Comparison of ENCODE assay signal across 8 mouse cellular contexts in genomic region chr10:77517066-77517620, GRCm38 (mm10). TPM values are rescaled to one million over a fixed set of nuclear protein-coding genes. Genes with fewer than 3 reads are reported as not detected.
DNase-seq lines count a peak whose midpoint lies in the region; ATAC-seq and TF ChIP-seq lines count a peak whose summit lies in the region.

No protein-coding gene starts in this region.

- peak; percentile 86 for DNase-seq in CD4-positive helper T cell, adult 2 months (ENCODE audit: low read depth, low spot score)
- peak; percentile 73 for DNase-seq in R1 (ENCODE audit: low read depth, low spot score)
- peak; percentile 57 for DNase-seq in heart, adult 8-10 months (ENCODE audit: low spot score)
- peak; percentile 91 for DNase-seq in kidney, postnatal 0 days (ENCODE audit: low spot score)
- peak; percentile 76 for DNase-seq in lung, postnatal 14 days
- peak; percentile 64 to 73 for DNase-seq in right cerebral cortex, postnatal 10 days (ENCODE audit: low spot score in 2 of 2)
- no peak for DNase-seq in frontal cortex, postnatal 25 days (ENCODE audit: low spot score in 2 of 2)

- 0 out of 2 replicates have a peak, but pooled peaks cover 5% of the 10 kb centered on the region for H3K36me3 ChIP-seq in kidney, postnatal 0 days (ENCODE audit: insufficient read depth, low read length)

- TF ChIP-seq CTCF in kidney, postnatal 0 days (IDR thresholded peaks at IDR 0.05; ENCODE audit: low read depth), result peak; percentile 89

- WGBS in kidney, postnatal 0 days, result 17% methylated on average over 20 of the region's 20 CpGs

- H3K4me2 ChIP-seq in kidney, postnatal 0 days (ENCODE audit: low read length), result peak overlapping the region; percentile 86

- H3K4me3 ChIP-seq in kidney, postnatal 0 days (replicated peaks; ENCODE audit: low read depth, low read length), result no peak overlapping the region

- H3K4me1 ChIP-seq in kidney, postnatal 0 days (replicated peaks; ENCODE audit: insufficient read depth, low read length), result peaks cover 9% of the 10 kb centered on the region; the same call in 1 of the 2 replicates

- H3K9me3 ChIP-seq in kidney, postnatal 0 days (replicated peaks; ENCODE audit: low read length), result no peaks in the 10 kb centered on the region

- ATAC-seq in common myeloid progenitor, adult 5-6 weeks (replicated peaks; ENCODE audit: low read depth, poor library complexity, severe bottlenecking), result peak; percentile 36
- peak; percentile 47; the same call in 1 of the 2 replicates for ATAC-seq in kidney, postnatal 0 days (replicated peaks; ENCODE audit: low FRiP score, low read depth)

- H3K27ac ChIP-seq in kidney, postnatal 0 days, result no peak overlapping the region

- no peak overlapping the region for H3K9ac ChIP-seq in kidney, postnatal 0 days (ENCODE audit: low read depth, low read length)

- H3K27me3 ChIP-seq in kidney, postnatal 0 days (ENCODE audit: insufficient read depth, low read length), result no peaks in the 10 kb centered on the region

RNA-seq across cellular contexts. Expression of gene Fam207a, which starts 1.6 kb away (rescaled TPM):
- 23.1 and 32.5 TPM in 2 replicates for total RNA-seq in common myeloid progenitor, adult 5-6 weeks (2017)
- 10 to 100 TPM in 1 of 4 experiments, 1 to 10 TPM in 3; 8.0 to 12.4 (median 9.1) TPM for total RNA-seq in heart, adult 8-10 months (2022)
- 32.7 and 34.1 TPM in 2 replicates for polyA plus RNA-seq in kidney, postnatal 0 days (2015; fragmentation: Nextera tagmentation; extraction: Ambion mirVana)

RNA-seq across cellular contexts. Expression of gene Itgb2, which starts 12.9 kb away (rescaled TPM):
- 12.4 and 18.4 TPM in 2 replicates for total RNA-seq in common myeloid progenitor, adult 5-6 weeks (2017)
- 10 to 100 TPM in 1 of 4 experiments, 1 to 10 TPM in 3; 3.3 to 25.5 (median 3.7) TPM for total RNA-seq in heart, adult 8-10 months (2022)
- 1.4 and 1.6 TPM in 2 replicates for polyA plus RNA-seq in kidney, postnatal 0 days (2015; fragmentation: Nextera tagmentation; extraction: Ambion mirVana)

Comparison
In these comparisons a context has a peak if more than half of its experiments do, and no peak if none do; other contexts are left out.
1. DNase-seq: peak in CD4-positive helper T cell, adult 2 months (single experiment), R1 (single experiment), heart, adult 8-10 months (single experiment), kidney, postnatal 0 days (single experiment), lung, postnatal 14 days (single experiment) and right cerebral cortex, postnatal 10 days (2 of 2); none in frontal cortex, postnatal 25 days (0 of 2).